Mouse (Mus musculus) liver, embryonic 16.5 days (tissue): ENCODE measurements around the gene Thrap3. TPM values are rescaled to one million over a fixed set of nuclear protein-coding genes. Genes with fewer than 3 reads are reported as not detected.
A peak's percentile ranks its signal among the peaks of the same experiment; 100 is the strongest.
"Not testable (repeated sequence)": the region's sequence is repeated elsewhere in the genome, so short reads cannot be mapped to it uniquely, and the experiment has no call there.

ENCODE experiments used
- ATAC-seq: fragments of 200-750 bp; cut with Nextera tagmentation; 2 replicates; pipeline ENCODE4 v1.8.0; 2017; ENCODE audit warnings: low read depth, mild to moderate bottlenecking, moderate number of reproducible peaks, moderate library complexity
- H3K27ac ChIP-seq: fragments of 300-500 bp; sonication (generic); 2 replicates; pipeline ENCODE4 v1.5.1; 2014; ENCODE audit warnings: mild to moderate bottlenecking, low read length
- H3K27me3 ChIP-seq: fragments of 300-500 bp; sonication (generic); 2 replicates; pipeline ENCODE4 v1.6.1; 2014; ENCODE audit warnings: low read depth, low read length, mixed read lengths; ENCODE audit not compliant: control insufficient read depth, insufficient read depth
- H3K36me3 ChIP-seq: fragments of 300-500 bp; sonication (generic); 2 replicates; pipeline ENCODE4 v1.6.1; 2014; ENCODE audit warnings: mild to moderate bottlenecking; ENCODE audit not compliant: control insufficient read depth, insufficient read depth
- H3K4me1 ChIP-seq: fragments of 300-500 bp; sonication (generic); 2 replicates; pipeline ENCODE4 v1.6.1; 2014; ENCODE audit warnings: low read depth, low read length, mixed read lengths; ENCODE audit not compliant: control insufficient read depth
- H3K4me2 ChIP-seq: fragments of 300-500 bp; sonication (generic); 2 replicates; pipeline ENCODE4 v1.6.1; 2014; ENCODE audit warnings: low read depth, low read length, mixed read lengths
- H3K4me3 ChIP-seq: fragments of 300-500 bp; sonication (generic); 2 replicates; pipeline ENCODE4 v1.5.1; 2014; ENCODE audit warnings: low read depth, mild to moderate bottlenecking, low read length
- H3K9ac ChIP-seq: fragments of 300-500 bp; sonication (generic); 2 replicates; pipeline ENCODE4 v1.6.1; 2014; ENCODE audit warnings: low read depth, low read length
- H3K9me3 ChIP-seq: fragments of 300-500 bp; sonication (generic); replicated peaks from 2 replicates; pipeline ENCODE4 v1.6.1; 2016; ENCODE audit warnings: low read length; ENCODE audit not compliant: control insufficient read depth
- WGBS: fragments of 180-500 bp; shearing (Covaris S2); extraction: QIAGEN DNeasy Blood & Tissue Kit; methylation state at CpG from one replicate; pipeline ENCODE4 v1.1.7; 2014; ENCODE audit not compliant: insufficient replicate concordance; 5-methylcytosine and 5-hydroxymethylcytosine counted together
- polyA plus RNA-seq: library from polyadenylated mRNA; unstranded; fragments of >200 nt; fragmentation: Nextera tagmentation; extraction: Ambion mirVana; gene quantifications from 2 replicates; pipeline ENCODE4 v1.2.1, GENCODE M21; 2015

Gene Thrap3
- polyA plus RNA-seq, 1 experiment from 2014 or later = 78.4 TPM

- Histone ChIP-seq H3K9me3 (no peaks in the 10 kb centered on the region), H3K9ac (no peak overlapping the region), H3K27me3 (no peaks in the 10 kb centered on the region), H3K4me3 (no peak overlapping the region), H3K36me3 (no peaks in the 10 kb centered on the region), H3K4me2 (no peak overlapping the region), H3K4me1 (peaks cover 4% of the 10 kb centered on the region), H3K27ac (no peak overlapping the region)
- WGBS = 47% methylated on average over 12 of the region's 12 CpGs
- no peak for ATAC-seq
Observed at GRCm38 (mm10) chr4:126226640-126227039, 24.1 kb upstream of the Thrap3 start.

- Histone ChIP-seq H3K27ac (no peak overlapping the region), H3K4me1 (peaks cover 4% of the 10 kb centered on the region), H3K4me2 (no peak overlapping the region), H3K9me3 (no peaks in the 10 kb centered on the region), H3K36me3 (no peaks in the 10 kb centered on the region), H3K4me3 (no peak overlapping the region), H3K9ac (no peak overlapping the region), H3K27me3 (no peaks in the 10 kb centered on the region)
- no peak for ATAC-seq
- WGBS = 73% methylated on average over 11 of the region's 11 CpGs
Observed at GRCm38 (mm10) chr4:126222631-126223030, 20.1 kb upstream of the Thrap3 start.

GRCm38 (mm10) chr4:126220045-126220444 lies 17.5 kb upstream of the Thrap3 start:
- H3K9me3 ChIP-seq = no peaks in the 10 kb centered on the region
- no peak overlapping the region for H3K4me2 ChIP-seq
- no peaks in the 10 kb centered on the region for H3K27me3 ChIP-seq
- no peak overlapping the region for H3K4me3 ChIP-seq
- 73% methylated on average over 10 of the region's 10 CpGs for WGBS
- no peak overlapping the region for H3K27ac ChIP-seq
- H3K4me1 ChIP-seq = no peaks in the 10 kb centered on the region
- no peaks in the 10 kb centered on the region for H3K36me3 ChIP-seq
- no peak overlapping the region for H3K9ac ChIP-seq
- ATAC-seq = no peak

- H3K27me3 ChIP-seq, H3K9ac ChIP-seq: not testable (repeated sequence)
Observed at GRCm38 (mm10) chr4:126219540-126219939, 17.0 kb upstream of the Thrap3 start.

GRCm38 (mm10) chr4:126217771-126218170 lies 15.2 kb upstream of the Thrap3 start:
- no peak overlapping the region for H3K27ac ChIP-seq
- H3K9me3 ChIP-seq = no peaks in the 10 kb centered on the region
- H3K36me3 ChIP-seq = no peaks in the 10 kb centered on the region
- no peak for ATAC-seq
- no peak overlapping the region for H3K4me2 ChIP-seq
- H3K27me3 ChIP-seq = no peaks in the 10 kb centered on the region
- H3K9ac ChIP-seq = no peak overlapping the region
- WGBS = 63% methylated on average over 6 of the region's 6 CpGs
- no peak overlapping the region for H3K4me3 ChIP-seq
- H3K4me1 ChIP-seq = no peaks in the 10 kb centered on the region

More at GRCm38 (mm10) chr4:126219540-126219939, 17.0 kb upstream of the Thrap3 start:
- not testable (repeated sequence) for H3K27ac ChIP-seq, H3K4me3 ChIP-seq, H3K36me3 ChIP-seq, H3K4me2 ChIP-seq, H3K4me1 ChIP-seq, ATAC-seq, H3K9me3 ChIP-seq
- WGBS = 53% methylated on average over 3 of the region's 3 CpGs

- Histone ChIP-seq H3K4me2 (no peak overlapping the region), H3K27ac (no peak overlapping the region), H3K4me1 (peaks cover 29% of the 10 kb centered on the region), H3K9ac (no peak overlapping the region), H3K4me3 (no peak overlapping the region), H3K36me3 (no peaks in the 10 kb centered on the region), H3K9me3 (no peaks in the 10 kb centered on the region), H3K27me3 (no peaks in the 10 kb centered on the region)
- WGBS = 48% methylated on average over 6 of the region's 6 CpGs
- ATAC-seq = no peak
Observed at GRCm38 (mm10) chr4:126207081-126207480, 4.5 kb upstream of the Thrap3 start.

- WGBS = 57% methylated on average over 1 of the region's 1 CpGs
- Histone ChIP-seq H3K4me3 (no peak overlapping the region), H3K9ac (no peak overlapping the region), H3K36me3 (no peaks in the 10 kb centered on the region), H3K27ac (no peak overlapping the region; the same call in 1 of the 2 replicates), H3K9me3 (no peaks in the 10 kb centered on the region), H3K27me3 (no peaks in the 10 kb centered on the region), H3K4me1 (peaks cover 34% of the 10 kb centered on the region), H3K4me2 (no peak overlapping the region)
- ATAC-seq = no peak
Observed at GRCm38 (mm10) chr4:126205386-126205785, 2.8 kb upstream of the Thrap3 start.

GRCm38 (mm10) chr4:126204661-126205230 lies 2.2 kb upstream of the Thrap3 start:
- no peak for ATAC-seq
- Histone ChIP-seq H3K4me3 (no peak overlapping the region), H3K9ac (no peak overlapping the region), H3K4me2 (peak overlapping the region; percentile 7; the same call in 1 of the 2 replicates), H3K9me3 (no peaks in the 10 kb centered on the region), H3K4me1 (peaks cover 40% of the 10 kb centered on the region), H3K27ac (peak overlapping the region; percentile 25; the same call in 1 of the 2 replicates), H3K27me3 (no peaks in the 10 kb centered on the region), H3K36me3 (no peaks in the 10 kb centered on the region)
- 47% methylated on average over 12 of the region's 12 CpGs for WGBS

- WGBS = 88% methylated on average over 8 of the region's 8 CpGs
- H3K4me3 ChIP-seq = no peak overlapping the region
- H3K9ac ChIP-seq = no peak overlapping the region
- ATAC-seq = no peak
- H3K36me3 ChIP-seq = no peaks in the 10 kb centered on the region
- H3K27ac ChIP-seq = peak overlapping the region; percentile 95
- H3K27me3 ChIP-seq = no peaks in the 10 kb centered on the region
- H3K4me2 ChIP-seq = no peak overlapping the region
- H3K9me3 ChIP-seq = no peaks in the 10 kb centered on the region
- H3K4me1 ChIP-seq = peaks cover 47% of the 10 kb centered on the region
Observed at GRCm38 (mm10) chr4:126204016-126204415, 1.5 kb upstream of the Thrap3 start.
